Mouse (Mus musculus): ENCODE data around the gene Gss.
"Not testable (repeated sequence)": the region's sequence is repeated elsewhere in the genome, so short reads cannot be mapped to it uniquely, and the experiment has no call there.

The Gss gene

DNA sequence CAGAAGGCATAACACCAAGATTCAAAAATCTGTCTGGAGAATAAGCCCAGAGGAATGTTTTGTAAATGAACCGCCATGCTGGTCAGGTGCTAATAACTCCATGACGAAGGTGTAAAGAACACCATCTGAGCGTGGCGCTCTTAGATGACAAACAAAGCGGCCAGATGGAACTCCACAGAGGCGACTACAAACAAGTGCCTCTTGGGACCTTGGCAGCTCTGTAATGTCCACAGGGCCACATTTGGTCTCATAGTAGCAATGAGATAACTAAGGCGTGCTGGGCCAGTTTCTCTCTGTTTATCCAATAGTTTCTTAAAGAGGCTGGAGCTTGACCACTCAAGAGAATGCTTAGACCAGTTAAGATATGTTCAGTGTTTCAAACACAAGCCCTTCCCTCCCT lies 18.6 kb downstream of the Gss start:
- no peak for DNase-seq

DNA sequence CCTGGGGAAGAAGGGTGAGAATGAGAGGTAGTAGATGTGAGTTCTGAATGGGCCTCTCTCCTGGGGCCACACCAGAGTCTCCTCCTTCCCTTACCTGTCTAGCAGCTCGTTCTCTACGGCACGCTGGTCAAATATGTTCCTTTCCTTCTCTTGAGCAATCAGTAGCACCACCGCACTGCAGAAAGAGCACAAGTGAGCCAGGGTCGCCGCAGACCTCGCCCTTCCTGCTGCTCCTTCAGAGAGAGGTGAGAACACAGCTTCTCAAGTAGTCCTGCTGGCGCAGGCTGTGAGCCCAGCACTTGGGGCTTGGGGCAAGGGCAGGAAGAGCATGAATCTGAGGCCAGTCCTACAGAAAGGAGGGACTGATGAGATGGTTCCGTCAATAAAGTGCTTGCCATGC lies 19.6 kb downstream of the Gss start:
- DNase-seq: no peak

DNA sequence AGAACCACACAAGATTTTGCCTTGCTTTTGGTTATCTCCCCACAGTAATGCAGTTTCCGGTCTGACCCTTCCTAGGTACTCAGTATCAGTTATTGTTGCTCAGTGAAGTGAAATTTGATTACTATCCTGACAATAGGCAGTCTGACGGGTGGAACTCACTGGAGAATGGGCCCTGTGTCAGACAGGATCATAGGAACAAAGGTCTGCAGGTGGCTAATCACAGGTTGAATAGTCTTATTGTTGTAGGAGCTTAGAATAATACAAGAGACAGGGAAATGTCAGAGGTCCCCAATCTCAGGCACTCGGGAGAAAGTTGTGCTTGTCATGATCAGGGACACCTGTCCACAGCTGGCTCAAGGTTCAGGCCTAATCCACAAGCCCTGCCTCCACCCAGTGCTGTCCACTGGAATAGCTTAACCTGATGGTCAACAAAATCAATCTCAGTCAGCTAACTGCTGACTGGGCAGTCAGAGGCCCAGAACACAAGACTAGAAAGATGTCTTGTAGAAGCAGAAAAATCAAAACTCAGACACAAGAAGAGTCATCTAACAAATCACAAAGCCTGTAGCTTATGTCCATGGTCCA lies 23.3 kb downstream of the Gss start:
- no peak for DNase-seq

DNA sequence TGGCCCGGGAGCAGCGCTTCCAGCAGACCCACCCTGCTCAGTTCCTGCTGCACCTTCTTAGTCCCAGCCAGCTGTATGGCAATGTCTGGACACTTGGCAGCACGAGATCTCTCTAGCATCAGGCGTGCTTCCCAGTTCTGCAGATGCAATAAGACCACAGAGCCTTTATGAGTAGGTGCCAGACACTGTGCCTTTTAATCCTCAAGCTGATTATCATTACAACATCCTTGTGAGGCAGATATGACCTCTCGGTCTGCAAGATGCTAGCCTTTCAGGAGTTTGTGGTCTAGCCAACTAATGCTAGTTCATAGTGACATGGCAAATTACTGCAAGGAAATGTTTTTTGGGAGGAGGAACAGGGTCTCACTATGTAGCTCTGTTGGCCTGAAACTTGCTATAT lies 24.9 kb downstream of the Gss start:
- DNase-seq: no peak

DNA sequence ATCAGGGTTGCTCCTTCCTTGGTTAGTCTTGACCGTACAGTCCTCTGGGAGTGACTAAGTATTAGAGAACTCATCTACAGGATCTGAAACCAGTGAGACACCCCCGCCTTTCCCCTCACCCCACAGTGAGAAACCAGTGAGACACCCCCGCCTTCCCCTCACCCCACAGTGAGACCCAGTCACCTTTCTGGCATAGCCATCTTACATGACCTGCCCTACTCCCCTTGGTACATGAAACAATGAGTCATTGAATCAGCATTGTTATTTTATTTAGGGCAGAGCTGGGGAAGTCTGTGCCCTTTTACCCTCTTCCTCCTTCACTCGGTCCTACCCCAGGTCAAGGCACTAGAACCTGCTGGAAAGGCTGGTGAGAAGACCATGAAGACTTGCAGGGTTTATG lies 29.7 kb downstream of the Gss start:
- DNase-seq: no peak

GRCm38 (mm10) chr2:155562209-155562608 lies 30.4 kb downstream of the Gss start:
- DNase-seq: no peak

- DNase-seq: no peak
These were observed 38.1 kb downstream of the Gss start for GRCm38 (mm10) chr2:155554426-155554985.

GRCm38 (mm10) chr2:155552949-155553354 lies 39.7 kb downstream of the Gss start:
- peak; percentile 62 for DNase-seq

DNA sequence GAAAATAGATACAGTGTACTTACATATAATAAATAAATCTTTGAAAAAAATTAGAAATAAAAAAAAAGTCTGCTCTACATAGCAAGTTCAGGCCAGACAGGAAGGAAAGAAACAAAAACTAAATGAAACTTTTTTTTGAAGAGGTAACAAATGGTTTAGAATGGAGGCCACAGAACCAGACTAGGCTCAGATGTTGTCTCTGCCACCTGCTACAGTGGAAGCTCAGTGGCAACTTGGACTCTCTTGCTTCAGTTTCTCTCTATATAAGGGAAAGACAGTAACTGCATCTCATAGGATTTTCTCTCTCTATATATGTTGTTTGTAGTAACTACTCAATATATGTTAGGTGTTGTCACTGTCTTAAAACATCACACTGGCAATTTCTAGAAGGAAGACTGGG lies 40.3 kb downstream of the Gss start:
- no peak for DNase-seq

GRCm38 (mm10) chr2:155546955-155547354 lies 45.7 kb downstream of the Gss start:
- DNase-seq: no peak

- DNase-seq: no peak
These were observed 51.7 kb downstream of the Gss start for GRCm38 (mm10) chr2:155540822-155541458.

DNA sequence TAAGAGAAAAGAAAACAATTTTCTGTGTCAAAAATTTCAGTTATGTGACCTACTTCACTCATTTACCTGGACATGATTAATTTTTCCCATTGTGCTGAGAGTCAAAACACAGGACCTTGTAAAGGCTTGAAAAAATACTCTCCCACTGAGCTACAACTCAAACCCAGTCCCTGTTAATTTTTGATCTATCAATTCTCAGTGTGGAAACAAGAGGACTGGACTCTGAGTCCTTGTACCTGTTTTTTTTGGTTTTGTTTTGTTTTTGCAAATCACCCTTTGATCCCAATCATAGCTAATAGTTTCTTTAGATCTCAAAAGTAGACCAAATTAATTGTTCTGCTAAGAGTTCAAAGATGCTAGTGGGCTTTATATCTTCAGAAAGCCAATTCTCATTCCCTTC lies 52.9 kb downstream of the Gss start:
- DNase-seq: no peak

- DNase-seq: not testable (repeated sequence)
These were observed 54.0 kb downstream of the Gss start for GRCm38 (mm10) chr2:155538463-155539057.

- no peak for DNase-seq
These were observed 54.7 kb downstream of the Gss start for GRCm38 (mm10) chr2:155537761-155538462.

DNA sequence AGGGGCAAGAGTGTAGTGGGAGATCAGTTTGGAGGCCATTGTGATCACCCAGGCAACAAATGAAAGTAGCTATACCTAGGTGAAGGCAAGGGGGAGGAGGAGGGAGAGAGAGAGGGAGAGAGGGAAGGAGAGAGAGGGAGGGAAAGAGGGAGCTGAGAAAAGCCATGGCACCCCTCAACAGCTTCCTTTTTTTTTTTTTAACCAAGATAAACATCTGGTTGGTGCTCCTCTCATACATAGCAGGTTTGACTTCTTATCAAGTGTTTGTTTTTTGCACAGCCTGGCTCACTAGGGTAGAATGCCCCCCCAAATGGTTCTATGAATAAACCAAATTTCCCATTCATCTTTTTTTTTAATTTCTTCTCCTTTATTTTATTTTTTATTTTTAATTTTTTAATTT lies 56.3 kb downstream of the Gss start:
- DNase-seq: no peak

DNA sequence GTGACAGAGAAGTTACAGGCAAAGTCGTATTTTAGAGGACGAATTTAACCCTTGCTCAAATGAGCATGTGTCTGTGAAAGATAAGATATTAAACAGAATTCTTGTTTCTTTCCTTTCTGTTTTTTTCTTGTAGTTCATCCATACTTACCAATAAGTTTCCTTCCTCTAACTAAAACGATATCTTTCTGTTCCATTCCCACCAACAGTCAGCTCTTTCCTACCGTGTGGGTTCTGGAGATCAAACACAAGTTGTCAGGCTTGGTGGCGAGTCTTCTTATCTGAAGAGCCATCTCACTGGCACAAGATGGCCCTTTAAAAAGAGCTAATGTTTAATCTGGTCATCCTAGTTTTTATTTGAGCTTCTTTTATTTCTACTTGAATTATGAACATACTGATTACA lies 65.2 kb downstream of the Gss start:
- no peak for DNase-seq

GRCm38 (mm10) chr2:155524378-155524777 lies 68.2 kb downstream of the Gss start:
- no peak for DNase-seq

DNA sequence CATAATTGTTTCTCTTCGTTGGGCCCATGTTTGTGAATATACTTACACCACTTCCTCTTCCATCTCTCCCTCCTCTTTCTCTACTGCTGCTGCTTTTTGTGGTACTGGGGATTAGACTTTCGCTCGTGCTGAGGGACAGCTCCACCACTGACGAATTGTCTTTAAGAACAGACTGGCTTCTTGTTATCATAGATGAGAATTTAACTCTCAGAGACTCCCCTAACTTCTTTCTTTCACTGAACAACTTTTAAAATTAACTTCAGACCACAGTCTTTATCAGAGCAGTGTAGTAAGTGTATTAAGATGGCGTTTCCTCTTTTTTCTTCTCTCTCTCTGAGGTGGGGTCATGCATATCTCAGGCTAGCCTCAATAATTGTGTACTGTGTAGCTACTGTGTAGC lies 68.9 kb downstream of the Gss start:
- no peak for DNase-seq

DNA sequence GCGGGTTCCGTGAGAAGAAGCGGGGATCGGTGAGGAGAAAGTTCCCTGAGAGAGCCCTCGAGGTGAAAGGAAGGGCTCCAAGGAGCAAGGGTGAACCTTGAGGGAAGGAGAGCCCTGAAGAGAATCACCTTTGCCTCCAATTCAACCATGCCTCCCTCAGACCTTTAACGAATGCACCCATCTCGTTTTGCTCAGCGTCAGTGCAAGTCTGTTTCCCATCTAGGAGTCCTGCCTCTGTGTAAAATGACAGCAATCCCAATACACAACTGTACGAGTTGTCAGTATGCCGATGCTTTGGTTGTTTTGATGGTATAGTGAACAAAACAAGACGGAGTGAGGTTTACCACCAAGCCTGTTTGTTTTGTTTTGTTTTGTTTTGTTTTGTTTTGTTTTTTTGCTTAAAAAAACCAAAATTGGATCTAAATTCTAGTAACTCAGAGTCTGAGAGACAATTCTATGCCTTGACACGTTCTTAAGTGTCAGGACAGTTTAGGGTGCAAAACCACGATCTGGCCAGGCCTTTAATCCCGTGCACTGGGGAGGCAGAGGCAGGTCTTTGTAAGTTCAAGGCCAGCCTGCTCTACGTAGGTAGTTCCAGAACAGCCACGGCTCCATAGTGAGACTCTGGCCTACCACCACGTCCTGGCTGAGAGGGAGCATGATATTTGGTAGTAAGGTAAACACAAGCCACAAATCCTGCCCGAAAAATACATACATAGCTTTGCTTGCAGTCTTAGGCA lies 73.9 kb downstream of the Gss start:
- no peak for DNase-seq

GRCm38 (mm10) chr2:155517455-155518423 lies 74.9 kb downstream of the Gss start, which contains the start of the genes Acss2 and Ggt7:
Acss2 (plus strand) TSS chr2:155517948.
Ggt7 (minus strand) TSS chr2:155518237.
- peak; percentile 100 for DNase-seq

DNA sequence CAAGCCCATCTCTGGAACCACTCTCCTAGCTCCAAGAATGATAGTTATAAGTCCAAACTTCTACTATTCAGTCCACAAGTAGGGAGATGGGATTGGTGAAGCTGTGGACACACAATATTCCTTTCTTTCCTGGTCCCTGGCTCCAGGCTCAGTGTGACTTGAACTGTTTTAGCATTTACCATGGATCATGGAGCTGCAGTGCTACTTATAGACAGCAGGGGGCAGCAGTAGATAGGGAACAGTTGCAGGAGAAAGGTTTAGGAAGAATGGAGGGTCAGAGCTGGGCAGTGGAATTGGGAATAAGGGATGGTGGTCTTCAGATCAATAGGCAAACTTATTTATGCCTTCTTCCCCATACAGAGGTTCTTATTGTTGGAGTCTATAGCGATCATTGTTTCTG lies 76.7 kb downstream of the Gss start:
- DNase-seq: peak; percentile 48

- DNase-seq: peak; percentile 69
These were observed 77.9 kb downstream of the Gss start for GRCm38 (mm10) chr2:155514666-155515065.
